Mouse (Mus musculus) testis, postnatal 10 days (tissue): ENCODE measurements around the gene Jmjd6.

Experiments used
- DNase-seq: peaks from one replicate; pipeline ENCODE4 v3.0.0; 2021; ENCODE audit warnings: low spot score

Jmjd6 gene

GRCm38 (mm10) chr11:116843261-116844233 lies at the start of gene Jmjd6, which contains the start of gene Mettl23:
Gene Jmjd6 (minus strand): TSS chr11:116843449.
Gene Mettl23 (plus strand): TSS chr11:116843278.
- DNase-seq: peak; percentile 94

DNA sequence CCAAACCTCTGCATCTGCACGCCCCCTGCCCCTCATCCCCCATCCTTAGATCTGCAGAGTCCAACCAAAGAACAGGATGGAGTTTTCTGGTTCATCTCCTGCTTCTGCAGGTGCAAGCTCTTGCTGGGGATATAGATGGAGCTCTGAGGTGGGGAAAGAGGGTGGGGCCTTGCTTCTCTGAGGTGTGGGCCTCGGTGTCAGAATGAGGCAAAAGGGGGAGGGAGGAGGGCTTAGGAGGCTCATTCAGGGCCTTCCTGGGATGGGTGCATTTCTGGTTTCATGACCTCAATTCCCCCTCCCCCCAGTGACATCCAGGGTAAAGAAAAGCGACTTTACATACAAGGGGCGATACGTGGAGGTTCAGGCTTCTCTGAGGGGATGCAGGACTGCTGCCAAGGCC lies 43.9 kb upstream of the Jmjd6 start:
- DNase-seq: no peak

GRCm38 (mm10) chr11:116885275-116886151 lies 42.3 kb upstream of the Jmjd6 start:
- peak; percentile 87 for DNase-seq

- no peak for DNase-seq
Measured at GRCm38 (mm10) chr11:116884061-116884460, 40.8 kb upstream of the Jmjd6 start.

DNA sequence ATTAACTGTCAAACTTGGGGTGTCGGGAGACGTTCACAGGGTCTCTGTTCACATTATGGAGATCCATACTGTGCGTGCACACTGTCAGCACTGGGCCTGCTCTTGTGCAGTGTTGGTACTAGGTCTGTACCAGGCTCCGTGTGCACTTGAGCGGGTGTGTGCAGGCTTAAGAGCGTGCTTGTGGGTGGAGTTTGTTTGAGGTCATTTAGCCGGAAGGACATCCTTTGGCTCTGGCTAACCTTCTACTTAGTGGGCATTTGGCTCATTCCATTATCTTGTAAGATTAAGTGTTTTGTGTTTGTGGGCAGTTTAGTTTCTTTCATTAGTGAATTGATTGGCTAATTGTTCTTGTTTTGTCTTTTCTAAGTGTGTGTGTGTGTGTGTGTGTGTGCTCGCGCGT lies 39.2 kb upstream of the Jmjd6 start:
- DNase-seq: no peak

GRCm38 (mm10) chr11:116881440-116881839 lies 38.2 kb upstream of the Jmjd6 start:
- no peak for DNase-seq

DNA sequence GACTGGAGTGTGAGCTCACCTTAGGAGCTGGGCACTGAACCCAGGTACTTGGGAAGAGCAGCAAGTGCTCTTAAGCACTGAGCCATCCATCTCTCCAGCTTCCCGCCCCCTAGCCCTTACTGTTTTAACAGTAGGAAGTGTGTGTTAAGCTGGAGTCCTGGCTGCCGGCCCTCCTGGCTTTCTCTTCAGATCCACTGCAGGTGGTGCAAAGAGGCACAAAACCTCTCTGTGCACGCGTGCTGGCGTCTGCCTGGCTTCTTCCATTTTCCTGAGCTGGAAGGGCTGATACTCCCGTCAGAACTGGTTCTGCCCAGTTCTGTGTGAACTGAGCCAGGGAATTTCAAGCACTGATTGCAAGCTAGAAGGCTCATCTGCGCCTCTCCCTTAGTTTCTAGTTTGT lies 37.6 kb upstream of the Jmjd6 start:
- DNase-seq: no peak

DNA sequence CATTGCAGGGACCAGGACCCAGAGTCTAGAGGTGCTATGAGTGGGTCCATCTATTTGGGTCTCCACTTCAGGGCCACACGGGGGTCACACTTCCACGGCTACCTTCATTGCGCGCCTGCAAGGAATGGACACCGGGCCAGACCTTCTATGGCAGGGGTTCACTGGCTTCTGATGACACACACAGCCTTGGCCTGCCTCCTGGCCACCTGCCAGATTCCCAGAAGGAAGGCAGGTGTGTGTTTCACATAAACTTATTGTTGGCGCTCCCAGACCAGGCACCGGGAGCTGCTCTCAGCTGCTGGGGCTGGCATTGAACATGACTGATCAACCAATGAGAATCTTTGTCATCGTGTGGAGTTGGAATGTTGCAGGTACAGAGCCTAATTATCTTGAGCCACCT lies 35.2 kb upstream of the Jmjd6 start:
- DNase-seq: no peak

DNA sequence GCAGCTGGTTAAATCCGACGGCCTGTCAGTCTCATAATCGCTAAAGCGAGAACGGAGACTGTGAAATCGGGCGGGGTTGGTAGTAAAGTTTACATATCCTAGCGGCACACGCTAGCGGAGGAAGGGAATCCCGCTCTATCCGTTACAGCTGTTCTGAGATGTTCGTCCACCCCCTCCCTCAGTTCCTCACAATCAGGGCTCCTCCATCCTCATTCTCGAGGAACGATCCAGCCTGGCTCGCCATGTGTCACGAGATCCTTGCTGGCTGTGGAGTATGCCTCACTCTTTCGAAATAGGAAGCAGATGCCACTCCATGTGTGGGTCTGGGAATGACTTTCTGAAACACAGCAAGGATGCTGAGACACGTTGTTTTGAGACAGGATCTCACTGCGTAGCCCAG lies 30.7 kb upstream of the Jmjd6 start:
- DNase-seq: no peak

- no peak for DNase-seq
Measured at GRCm38 (mm10) chr11:116871538-116871937, 28.3 kb upstream of the Jmjd6 start.

GRCm38 (mm10) chr11:116869641-116870040 lies 26.4 kb upstream of the Jmjd6 start:
- DNase-seq: no peak

GRCm38 (mm10) chr11:116869223-116869622 lies 26.0 kb upstream of the Jmjd6 start:
- DNase-seq: no peak

DNA sequence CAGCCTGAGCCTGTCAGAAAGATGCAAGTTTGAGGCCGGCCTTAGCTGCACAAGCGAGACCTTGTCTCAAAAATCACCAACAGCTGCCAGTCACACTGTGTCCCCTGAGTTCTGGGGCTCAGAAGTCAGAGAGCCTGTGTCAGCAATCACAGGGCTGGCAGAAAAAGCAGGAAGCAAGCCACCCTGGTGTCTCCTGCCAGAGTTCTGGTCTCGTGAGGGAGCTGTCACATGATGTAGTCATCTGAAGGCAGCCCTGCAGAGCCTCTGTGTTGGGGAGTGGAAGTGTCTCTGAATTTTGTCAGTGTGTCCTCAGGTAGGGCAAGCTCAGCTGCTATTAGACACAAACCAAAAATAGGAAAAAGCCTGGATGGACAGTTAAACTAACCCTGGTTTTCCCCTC lies 24.9 kb upstream of the Jmjd6 start:
- DNase-seq: no peak

DNA sequence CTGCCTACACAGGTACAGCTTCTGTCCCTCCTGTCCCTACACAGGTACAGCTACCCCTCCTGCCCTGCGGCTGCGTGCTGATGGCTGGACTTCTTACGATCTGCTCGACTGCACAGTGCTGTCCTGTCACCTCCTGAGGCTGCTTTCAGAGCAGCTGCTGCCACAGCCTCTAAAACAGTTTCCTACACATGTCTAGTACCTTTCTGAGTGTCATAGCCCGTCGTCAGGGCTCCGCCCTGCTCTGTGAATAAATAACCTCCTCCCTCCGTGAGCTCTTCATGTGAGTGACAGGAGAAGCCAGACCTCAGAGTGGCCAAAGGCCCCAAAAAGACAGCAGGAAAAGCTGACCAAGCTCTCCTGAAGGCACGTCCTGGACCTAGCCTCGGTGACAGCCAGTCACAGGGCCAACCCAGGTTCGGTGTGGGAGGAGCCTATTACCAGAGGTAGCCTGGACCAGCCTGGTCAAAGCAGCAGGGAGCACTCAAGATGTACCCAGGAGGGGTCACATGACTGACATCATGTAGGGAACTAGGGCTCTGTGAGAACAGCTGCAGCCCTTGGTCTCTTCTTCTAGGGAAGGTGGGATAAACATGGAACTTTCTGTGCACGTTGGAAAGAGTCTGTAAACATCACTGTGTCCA lies 22.8 kb upstream of the Jmjd6 start:
- DNase-seq: no peak

GRCm38 (mm10) chr11:116864444-116864843 lies 21.2 kb upstream of the Jmjd6 start:
- DNase-seq: no peak

DNA sequence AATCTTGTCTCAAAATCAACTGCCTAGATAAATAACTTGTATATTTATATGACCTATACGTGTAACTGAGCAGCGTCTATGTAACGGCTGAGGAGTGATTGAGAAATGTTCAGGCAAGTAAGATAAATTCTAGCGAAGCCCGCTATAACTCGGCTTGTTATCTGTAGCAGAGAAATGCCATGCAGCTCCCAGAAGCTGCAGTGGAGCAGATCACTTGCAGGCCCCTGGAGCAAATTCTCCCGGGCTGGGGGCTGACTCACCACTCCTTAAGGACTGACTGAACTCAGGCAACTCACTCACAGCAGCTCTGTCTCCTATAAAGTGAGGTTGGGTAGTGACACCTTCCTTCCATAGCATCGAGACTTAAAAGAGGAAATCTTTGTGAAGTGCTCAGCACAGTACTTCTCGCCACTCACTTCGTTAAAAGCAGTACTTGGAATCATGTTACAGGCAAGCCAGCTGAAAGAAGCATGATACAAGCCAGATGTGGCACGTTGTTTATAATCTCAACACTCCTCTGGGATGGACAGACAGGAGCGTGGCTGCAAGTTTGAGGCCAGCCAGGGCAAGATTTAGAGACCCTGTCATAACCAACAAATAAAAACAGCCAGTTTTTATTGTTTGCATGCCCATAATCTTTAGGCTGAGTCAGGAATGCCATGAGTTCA lies 14.1 kb upstream of the Jmjd6 start:
- no peak for DNase-seq

DNA sequence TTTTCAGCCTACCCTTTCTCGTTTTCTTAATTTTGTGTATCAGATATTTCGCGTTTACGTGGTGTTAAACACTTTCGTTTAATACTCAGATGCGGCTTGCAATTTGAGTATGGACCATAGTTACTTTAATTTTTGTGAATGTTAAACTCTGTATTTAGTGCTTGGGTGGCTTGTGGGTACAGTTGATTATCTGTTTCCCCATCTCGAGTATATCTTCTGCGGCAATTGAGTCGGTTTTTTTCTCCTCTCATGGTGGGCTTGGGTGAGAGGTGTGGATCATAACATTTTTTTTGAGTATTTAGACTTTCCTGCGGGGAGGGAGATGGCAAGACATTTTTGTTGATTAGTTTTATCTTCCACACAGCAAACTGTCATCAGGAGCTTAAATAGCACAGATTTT lies 11.0 kb upstream of the Jmjd6 start:
- no peak for DNase-seq

- peak; percentile 98 for DNase-seq
Measured at GRCm38 (mm10) chr11:116853512-116853928, 10.3 kb upstream of the Jmjd6 start.

DNA sequence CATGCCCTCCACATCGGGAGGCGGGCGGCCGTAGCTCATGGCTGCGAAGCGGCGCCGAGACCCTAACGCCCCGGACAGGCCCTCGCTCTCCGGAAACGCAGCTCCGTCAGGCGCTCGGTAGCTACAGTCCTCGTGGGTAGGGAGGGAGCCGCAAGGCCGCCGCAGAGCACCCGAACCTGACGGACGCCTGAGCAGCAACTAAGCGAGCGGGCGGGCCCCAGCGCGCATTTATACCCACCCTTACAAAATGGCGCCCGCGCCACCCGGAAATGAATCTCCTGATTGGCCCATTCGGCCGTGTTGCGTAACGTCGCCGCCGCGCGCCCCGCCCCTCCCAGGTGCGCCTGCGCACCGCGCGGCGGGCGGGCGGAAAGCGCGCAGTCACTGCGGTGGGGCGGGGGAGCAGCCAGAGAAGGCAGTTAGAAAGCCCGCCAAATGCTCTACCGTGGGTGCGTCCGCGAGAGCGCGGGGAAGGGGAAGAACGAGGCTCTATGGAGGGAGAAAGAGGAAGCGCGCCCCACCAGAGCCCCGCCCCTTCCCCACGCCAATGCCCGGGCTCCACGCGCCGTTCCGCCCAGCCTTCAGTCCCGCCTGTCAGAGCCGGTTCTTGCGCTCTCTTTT lies 9.8 kb upstream of the Jmjd6 start, which contains the start of gene Srsf2:
Srsf2 (minus strand) TSS at position 204 of the 621 bp plus-strand sequence.
- peak; percentile 97 for DNase-seq

- peak; percentile 87 for DNase-seq
Measured at GRCm38 (mm10) chr11:116852291-116852890, 9.1 kb upstream of the Jmjd6 start, which contains the start of gene Mfsd11. Gene Mfsd11 (plus strand): TSS chr11:116852440.
